In the genomic region with DNA sequence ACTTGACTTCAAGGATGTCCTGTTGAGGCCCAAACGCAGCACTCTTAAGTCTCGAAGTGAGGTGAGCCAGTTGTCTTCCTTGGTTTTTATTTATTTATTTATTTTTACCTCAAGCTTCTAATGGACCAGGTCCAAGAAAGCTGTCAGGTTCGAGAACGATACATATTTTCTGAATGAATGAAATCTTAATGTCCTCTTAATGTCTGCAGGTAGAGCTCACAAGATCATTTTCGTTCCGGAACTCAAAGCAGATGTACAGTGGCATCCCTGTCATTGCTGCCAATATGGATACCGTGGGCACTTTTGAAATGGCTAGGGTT, we compare ENCODE assay signal across 8 mouse cellular contexts. TPM values are rescaled to one million over a fixed set of nuclear protein-coding genes. Genes with fewer than 3 reads are reported as not detected.
DNase-seq lines count a peak whose midpoint lies in the region; ATAC-seq and TF ChIP-seq lines count a peak whose summit lies in the region.

No protein-coding gene starts in this region.

- intact Hi-C loops in gastrocnemius, adult 2 months (cut with DNase I): no loop called here

- H3K27me3 ChIP-seq in spleen, adult 2 months (ENCODE audit: control insufficient read depth, insufficient read depth, low read length): no peaks in the 10 kb centered on the region
- no peaks in the 10 kb centered on the region for H3K27me3 ChIP-seq in limb, embryonic 15.5 days
- H3K27me3 ChIP-seq in stomach, embryonic 16.5 days (ENCODE audit: control insufficient read depth, insufficient read depth, low read length): no peaks in the 10 kb centered on the region

- H3K36me3 ChIP-seq in spleen, adult 2 months (ENCODE audit: control insufficient read depth, insufficient read depth, low read length): peaks cover 4% of the 10 kb centered on the region
- peaks cover 38% of the 10 kb centered on the region for H3K36me3 ChIP-seq in limb, embryonic 15.5 days
- 0 out of 2 replicates have a peak, but pooled peaks cover 12% of the 10 kb centered on the region for H3K36me3 ChIP-seq in stomach, embryonic 16.5 days (ENCODE audit: control insufficient read depth, insufficient read depth, low read length)

- WGBS in spleen, adult 2 months: 58% methylated on average over 7 of the region's 7 CpGs
- WGBS in limb, embryonic 15.5 days: 75% methylated on average over 7 of the region's 7 CpGs
- 73% methylated on average over 7 of the region's 7 CpGs for WGBS in stomach, embryonic 16.5 days

- no peak for ATAC-seq in limb, embryonic 15.5 days (ENCODE audit: insufficient number of reproducible peaks, low FRiP score, low TSS enrichment, low read depth)
- ATAC-seq in stomach, embryonic 16.5 days (ENCODE audit: insufficient read depth, low FRiP score): no peak

- H3K4me2 ChIP-seq in limb, embryonic 15.5 days: peak overlapping the region; percentile 74
- peak overlapping the region; percentile 66 for H3K4me2 ChIP-seq in stomach, embryonic 16.5 days (ENCODE audit: low read depth, low read length)

- peak overlapping the region; percentile 97 for H3K27ac ChIP-seq in gastrocnemius, adult 2 months
- peak overlapping the region; percentile 64; the same call in 1 of the 2 replicates for H3K27ac ChIP-seq in spleen, adult 2 months (ENCODE audit: insufficient read depth, low read length)
- H3K27ac ChIP-seq in limb, embryonic 15.5 days: 0 out of 2 replicates have a peak overlapping the region, but pooled peaks have one; percentile 95
- peak overlapping the region; percentile 55 for H3K27ac ChIP-seq in stomach, embryonic 16.5 days (ENCODE audit: low read length)

- no peak for TF ChIP-seq CTCF in gastrocnemius, adult 2 months (IDR thresholded peaks at IDR 0.05)
- no peak for TF ChIP-seq CTCF in spleen, adult 2 months (IDR thresholded peaks at IDR 0.05; ENCODE audit: extremely low read depth, insufficient read depth, insufficient read length, insufficient replicate concordance)

- no peak for TF ChIP-seq POLR2A in spleen, adult 2 months (IDR thresholded peaks at IDR 0.05; ENCODE audit: low read depth, low read length)

- H3K4me1 ChIP-seq in spleen, adult 2 months (ENCODE audit: control insufficient read depth, insufficient read depth, insufficient read length): peaks cover 7% of the 10 kb centered on the region; the same call in 1 of the 2 replicates
- peaks cover 16% of the 10 kb centered on the region for H3K4me1 ChIP-seq in limb, embryonic 15.5 days
- H3K4me1 ChIP-seq in stomach, embryonic 16.5 days (ENCODE audit: control insufficient read depth, insufficient read depth, low read length): peaks cover 12% of the 10 kb centered on the region; the same call in 1 of the 2 replicates

- H3K9ac ChIP-seq in limb, embryonic 15.5 days: peak overlapping the region; percentile 58
- peak overlapping the region; percentile 88 for H3K9ac ChIP-seq in stomach, embryonic 16.5 days (ENCODE audit: low read length)

- no peak for DNase-seq in gastrocnemius, adult 2 months
- DNase-seq in gastrocnemius, postnatal 25 days: no peak
- no peak for DNase-seq in spleen, adult 2 months (ENCODE audit: low read depth in 1 of 2, low spot score in 2 of 2)
- DNase-seq in spleen, postnatal 36 days (ENCODE audit: low spot score in 2 of 2): no peak
- DNase-seq in cerebellum, postnatal 36 days: no peak
- DNase-seq in kidney, adult 8-10 months: no peak

- no peaks in the 10 kb centered on the region for H3K9me3 ChIP-seq in limb, embryonic 15.5 days
- H3K9me3 ChIP-seq in stomach, embryonic 16.5 days (replicated peaks; ENCODE audit: control insufficient read depth, low read length): no peaks in the 10 kb centered on the region

- H3K4me3 ChIP-seq in gastrocnemius, adult 2 months: peak overlapping the region; percentile 99
- peak overlapping the region; percentile 44; the same call in 1 of the 2 replicates for H3K4me3 ChIP-seq in spleen, adult 2 months (ENCODE audit: extremely low read depth, insufficient read depth, insufficient read length)
- peak overlapping the region; percentile 83 for H3K4me3 ChIP-seq in limb, embryonic 15.5 days
- peak overlapping the region; percentile 86 for H3K4me3 ChIP-seq in stomach, embryonic 16.5 days (replicated peaks; ENCODE audit: low read length)

RNA-seq across cellular contexts. Expression of gene Nedd8, which starts 0.8 kb away (rescaled TPM):
- 100 to 1,000 TPM; 188 to 211 TPM for total RNA-seq in gastrocnemius, adult 2 months (2021)
- 100 to 1,000 TPM; 180 to 191 TPM for total RNA-seq in gastrocnemius, postnatal 25 days (2021)
- polyA plus RNA-seq in spleen, adult 2 months (2012; rRNA removed): 158 and 177 TPM in 2 replicates
- polyA plus RNA-seq in limb, embryonic 15.5 days (2015; fragmentation: Nextera tagmentation; extraction: Ambion mirVana): 536 and 558 TPM in 2 replicates
- 462 and 484 TPM in 2 replicates for polyA plus RNA-seq in stomach, embryonic 16.5 days (2015; fragmentation: Nextera tagmentation; extraction: Ambion mirVana)

RNA-seq across cellular contexts. Expression of gene Gmpr2, which starts 1.0 kb away (rescaled TPM):
- total RNA-seq in gastrocnemius, adult 2 months (2021): 1 to 10 TPM; 2.4 to 3.1 TPM
- 1 to 10 TPM; 2.4 to 3.3 TPM for total RNA-seq in gastrocnemius, postnatal 25 days (2021)
- polyA plus RNA-seq in spleen, adult 2 months (2012; rRNA removed): 11.6 and 15.9 TPM in 2 replicates
- polyA plus RNA-seq in limb, embryonic 15.5 days (2015; fragmentation: Nextera tagmentation; extraction: Ambion mirVana): 61.0 and 61.1 TPM in 2 replicates
- 58.0 and 63.4 TPM in 2 replicates for polyA plus RNA-seq in stomach, embryonic 16.5 days (2015; fragmentation: Nextera tagmentation; extraction: Ambion mirVana)

RNA-seq across cellular contexts. Expression of gene Tinf2, which starts 8.9 kb away (rescaled TPM):
- total RNA-seq in gastrocnemius, adult 2 months (2021): 10 to 100 TPM; 10.4 to 13.1 TPM
- total RNA-seq in gastrocnemius, postnatal 25 days (2021): 1 to 10 TPM; 7.5 to 8.2 TPM
- polyA plus RNA-seq in spleen, adult 2 months (2012; rRNA removed): 19.0 and 20.8 TPM in 2 replicates
- 31.5 and 33.3 TPM in 2 replicates for polyA plus RNA-seq in limb, embryonic 15.5 days (2015; fragmentation: Nextera tagmentation; extraction: Ambion mirVana)
- polyA plus RNA-seq in stomach, embryonic 16.5 days (2015; fragmentation: Nextera tagmentation; extraction: Ambion mirVana): 34.4 and 36.3 TPM in 2 replicates

RNA-seq across cellular contexts. Expression of gene Mdp1, which starts 12.4 kb away (rescaled TPM):
- total RNA-seq in gastrocnemius, adult 2 months (2021): 10 to 100 TPM; 17.4 to 23.8 TPM
- 10 to 100 TPM; 15.0 to 17.3 TPM for total RNA-seq in gastrocnemius, postnatal 25 days (2021)
- polyA plus RNA-seq in spleen, adult 2 months (2012; rRNA removed): 19.7 and 19.9 TPM in 2 replicates
- polyA plus RNA-seq in limb, embryonic 15.5 days (2015; fragmentation: Nextera tagmentation; extraction: Ambion mirVana): 56.0 and 58.7 TPM in 2 replicates
- polyA plus RNA-seq in stomach, embryonic 16.5 days (2015; fragmentation: Nextera tagmentation; extraction: Ambion mirVana): 54.4 and 55.8 TPM in 2 replicates

RNA-seq across cellular contexts. Expression of gene Tssk4, which starts 22.7 kb away (rescaled TPM):
- total RNA-seq in gastrocnemius, adult 2 months (2021): under 1 TPM; 0.20 to 0.28 TPM
- under 1 TPM in 1 of 2 experiments, not detected in 1; 0.24 TPM for total RNA-seq in gastrocnemius, postnatal 25 days (2021)
- 1.6 TPM in 2 replicates for polyA plus RNA-seq in spleen, adult 2 months (2012; rRNA removed)
- 1.0 and 1.1 TPM in 2 replicates for polyA plus RNA-seq in limb, embryonic 15.5 days (2015; fragmentation: Nextera tagmentation; extraction: Ambion mirVana)
- polyA plus RNA-seq in stomach, embryonic 16.5 days (2015; fragmentation: Nextera tagmentation; extraction: Ambion mirVana): 0.50 and 1.1 TPM in 2 replicates

Comparison
In these comparisons a context has a peak if more than half of its experiments do, and no peak if none do; other contexts are left out.
1. H3K4me3 ChIP-seq: peak in every context shown above with its lines; median percentile 99 in gastrocnemius, adult 2 months; 86 in stomach, embryonic 16.5 days; 83 in limb, embryonic 15.5 days; 44 in spleen, adult 2 months.